Mouse (Mus musculus) erythroblast, embryonic 14.5 days (primary cell): ENCODE results near the gene 4930415O20Rik.

ENCODE experiments used
- GATA1 ChIP-seq: IDR thresholded peaks from 2 replicates; pipeline ENCODE4 v1.6.1; 2012; ENCODE audit warnings: low read length, inconsistent platforms, mixed read lengths
- TAL1 ChIP-seq: IDR thresholded peaks from 3 replicates; pipeline ENCODE4 v1.6.1; 2012; ENCODE audit warnings: low read length, inconsistent platforms, mixed read lengths

GRCm38 (mm10) chr15:98632107-98632744 lies 61.4 kb downstream of the 4930415O20Rik start:
- TF ChIP-seq GATA1 (no peak), TAL1 (no peak)
